Mouse (Mus musculus) ES-E14 (cell line): Measurements from ENCODE around the gene Ppp1r12c. TPM values are rescaled to one million over a fixed set of nuclear protein-coding genes. Genes with fewer than 3 reads are reported as not detected.
A peak's percentile ranks its signal among the peaks of the same experiment; 100 is the strongest.

Experiments used
- DNase-seq: peaks from one replicate; pipeline ENCODE4 v3.0.0-alpha.2; 2013; ENCODE audit warnings: low read depth, low spot score
- H3K27ac ChIP-seq: 2 replicates; pipeline ENCODE4 v1.5.1; 2012; ENCODE audit warnings: low read depth, mild to moderate bottlenecking, low read length, moderate library complexity, mixed read lengths; ENCODE audit not compliant: poor library complexity, insufficient read depth, severe bottlenecking
- H3K36me3 ChIP-seq: 2 replicates; pipeline ENCODE4 v1.6.1; 2012; ENCODE audit warnings: mild to moderate bottlenecking, low read length, moderate library complexity, mixed read lengths; ENCODE audit not compliant: control insufficient read depth, poor library complexity, insufficient read depth, severe bottlenecking
- H3K4me1 ChIP-seq, 2 experiments: fragments of 150-350 bp in 1 of 2; sonication (generic) in 1 of 2; 2 replicates each; pipeline ENCODE4 v1.6.1; 2012; ENCODE audit warnings: low read length in 2 of 2, mild to moderate bottlenecking in 1 of 2, mixed read lengths in 1 of 2; ENCODE audit not compliant: control insufficient read depth in 2 of 2, insufficient read depth in 2 of 2, poor library complexity in 1 of 2
- H3K4me3 ChIP-seq, 2 experiments: fragments of 150-350 bp in 1 of 2; sonication (generic) in 1 of 2; 2 replicates each; pipeline ENCODE4 v1.5.1; 2012; ENCODE audit warnings: low read length in 2 of 2, low read depth in 1 of 2, mild to moderate bottlenecking in 1 of 2, mixed read lengths in 1 of 2; ENCODE audit not compliant: insufficient read depth in 1 of 2, poor library complexity in 1 of 2, severe bottlenecking in 1 of 2
- H3K9ac ChIP-seq: 2 replicates; pipeline ENCODE4 v1.6.1; 2012; ENCODE audit warnings: low read depth, mild to moderate bottlenecking, low read length, mixed read lengths; ENCODE audit not compliant: poor library complexity, insufficient read depth, severe bottlenecking
- H3K9me3 ChIP-seq: fragments of 150-350 bp; sonication (generic); 2 replicates; pipeline ENCODE4 v1.6.1; 2012; ENCODE audit warnings: low read depth, mild to moderate bottlenecking, low read length; ENCODE audit not compliant: control insufficient read depth, insufficient read depth
- CHD2 ChIP-seq: IDR thresholded peaks from 2 replicates; pipeline ENCODE4 v1.6.1; 2014; ENCODE audit warnings: mild to moderate bottlenecking, low read depth, low read length, inconsistent platforms
- HCFC1 ChIP-seq: IDR thresholded peaks from 2 replicates; pipeline ENCODE4 v1.6.1; 2012; ENCODE audit warnings: low read length, inconsistent platforms, borderline replicate concordance; ENCODE audit not compliant: insufficient read depth
- MAFK ChIP-seq: IDR thresholded peaks from 2 replicates; pipeline ENCODE4 v1.6.1; 2014; ENCODE audit warnings: mild to moderate bottlenecking, low read depth, low read length, inconsistent platforms; ENCODE audit not compliant: insufficient read depth
- ZC3H11A ChIP-seq: IDR thresholded peaks from 2 replicates; pipeline ENCODE4 v1.6.1; 2012; ENCODE audit warnings: low read depth, mild to moderate bottlenecking, inconsistent platforms, low read length, borderline replicate concordance
- ZNF384 ChIP-seq: IDR thresholded peaks from 2 replicates; pipeline ENCODE4 v1.6.1; 2012; ENCODE audit warnings: low read depth, low read length, inconsistent platforms
- in situ Hi-C, 2 experiments: fragments of 600-800 bp; cut with MboI; formaldehyde crosslinking; loops; one replicate each; pipeline ENCODE4 v1.15.1; 2025; ENCODE audit warnings: low sequenced_read_pairs in 2 of 2, inconsistent platforms in 1 of 2; ENCODE audit not compliant: unreplicated experiment in 2 of 2
- total RNA-seq: library from RNA; depleted of rRNA; stranded (reverse); fragments of 300-350 nt; gene quantifications from 2 replicates; pipeline ENCODE4 v1.2.3, GENCODE M21; 2012

Ppp1r12c gene
- total RNA-seq, 1 experiment, result 83.2 TPM

DNA sequence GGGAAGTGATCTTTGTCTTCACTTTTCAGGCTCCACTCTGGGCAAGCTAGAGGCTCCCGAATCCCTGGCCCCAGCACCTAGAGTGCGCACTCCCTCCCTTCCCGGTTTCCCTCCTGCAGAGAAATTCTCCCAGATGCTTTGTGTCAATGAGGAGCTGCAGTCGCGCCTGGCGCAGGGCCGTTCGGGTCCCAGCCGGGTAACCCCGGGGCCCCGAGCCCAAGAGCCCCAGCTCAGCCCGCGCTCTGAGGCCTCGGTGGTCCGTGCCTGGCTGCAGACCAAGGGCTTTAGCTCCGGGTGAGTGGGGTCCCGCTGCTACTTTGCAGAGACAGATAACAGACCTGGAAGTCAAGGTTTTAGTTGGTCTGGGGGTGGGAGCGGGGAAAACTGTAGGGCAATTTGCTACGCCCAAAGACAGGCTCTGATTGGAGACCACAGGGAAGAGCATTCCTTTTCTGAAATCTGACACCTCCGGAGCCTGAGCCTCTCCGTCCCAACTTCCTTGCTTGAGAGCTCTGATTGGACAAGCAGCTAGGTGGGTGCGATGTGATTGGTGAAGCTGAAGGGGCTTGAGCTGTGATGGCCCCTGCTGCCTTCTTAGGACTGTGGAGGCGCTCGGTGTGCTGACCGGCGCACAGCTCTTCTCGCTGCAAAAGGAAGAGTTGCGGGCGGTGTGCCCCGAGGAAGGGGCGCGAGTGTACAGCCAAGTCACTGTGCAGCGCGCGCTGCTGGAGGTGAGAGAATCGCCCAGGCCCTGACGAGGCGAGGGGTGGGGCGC lies 23.3 kb downstream of the Ppp1r12c start:
- H3K27ac ChIP-seq, result peak overlapping the region; percentile 59; the same call in 1 of the 2 replicates
- H3K4me1 ChIP-seq, result peaks cover 1 to 5% of the 10 kb centered on the region in 2 experiments; a peak in 2 of 4 replicates
- H3K4me3 ChIP-seq, result peak overlapping the region; percentile 80 to 85
- peak overlapping the region; percentile 66; the same call in 1 of the 2 replicates for H3K9ac ChIP-seq
- peaks cover 5% of the 10 kb centered on the region; the same call in 1 of the 2 replicates for H3K36me3 ChIP-seq
- TF ChIP-seq HCFC1 (0 out of 2 replicates have a peak, but pooled peaks have one; percentile 16), CHD2 (peak; percentile 59; the same call in 1 of the 2 replicates), ZC3H11A (no peak)
- in situ Hi-C loops, result no loop called here
- H3K9me3 ChIP-seq, result no peaks in the 10 kb centered on the region
- peak; percentile 87 for DNase-seq

DNA sequence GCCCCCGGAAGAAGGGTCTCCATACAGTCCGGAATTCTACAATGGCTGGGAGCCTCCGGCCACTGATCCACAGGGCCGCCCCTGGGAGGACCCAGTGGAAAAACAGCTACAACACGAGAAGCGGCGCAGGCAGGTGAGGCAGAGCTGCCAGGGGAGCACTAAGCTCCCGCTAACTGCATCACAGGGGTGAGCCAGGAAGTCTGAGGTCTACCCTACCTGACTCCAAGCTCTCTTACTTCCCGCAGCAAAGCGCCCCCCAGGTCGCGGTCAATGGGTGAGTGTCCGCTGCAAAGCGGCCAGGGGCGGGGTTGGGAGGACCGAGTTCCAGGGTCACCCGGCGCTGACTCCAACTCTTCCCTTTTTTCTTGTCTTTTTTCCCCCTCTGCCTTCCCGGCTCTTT lies 27.5 kb downstream of the Ppp1r12c start:
- H3K9me3 ChIP-seq, result no peaks in the 10 kb centered on the region
- H3K4me1 ChIP-seq, result peaks cover 1 to 4% of the 10 kb centered on the region in 2 experiments; a peak in 1 of 4 replicates
- TF ChIP-seq CHD2, result no peak
- no peak for TF ChIP-seq ZNF384
- no peak for TF ChIP-seq MAFK
- TF ChIP-seq HCFC1, result no peak
- no peak for TF ChIP-seq ZC3H11A
- H3K27ac ChIP-seq, result no peak overlapping the region
- no peaks in the 10 kb centered on the region for H3K36me3 ChIP-seq
- no peak overlapping the region for H3K9ac ChIP-seq
- in situ Hi-C loops, result no loop called here
- DNase-seq, result no peak
- peak overlapping the region; percentile 14 to 37; a peak in 2 of 4 replicates for H3K4me3 ChIP-seq

DNA sequence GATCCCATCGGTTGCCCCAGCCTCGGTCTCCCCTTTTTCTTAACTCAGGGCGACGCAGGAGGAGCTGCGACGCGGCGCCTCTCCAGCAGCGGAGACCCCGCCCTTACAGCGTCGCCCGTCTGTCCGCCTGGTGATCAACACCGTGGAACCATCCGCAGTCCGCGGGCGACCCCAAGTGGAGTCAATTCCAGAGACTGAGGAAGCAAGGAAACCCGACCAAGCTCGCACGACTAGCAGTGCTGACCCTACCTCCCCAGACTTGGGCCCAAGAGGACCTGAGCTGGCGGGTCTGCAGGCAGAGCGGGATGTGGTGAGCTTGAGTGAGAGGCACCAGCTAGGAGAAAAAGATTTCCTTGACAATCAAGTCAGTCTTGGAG lies 30.3 kb downstream of the Ppp1r12c start:
- peak; percentile 82 for TF ChIP-seq ZC3H11A
- TF ChIP-seq MAFK, result no peak
- in situ Hi-C loops, result no loop called here
- Histone ChIP-seq H3K9ac (no peak overlapping the region; the same call in 1 of the 2 replicates), H3K27ac (no peak overlapping the region), H3K9me3 (no peaks in the 10 kb centered on the region), H3K36me3 (no peaks in the 10 kb centered on the region), H3K4me3 (peak overlapping the region; percentile 36 to 69), H3K4me1 (peaks cover 0 to 2% of the 10 kb centered on the region in 2 experiments; a peak in 1 of 4 replicates)
- peak; percentile 51 for DNase-seq

DNA sequence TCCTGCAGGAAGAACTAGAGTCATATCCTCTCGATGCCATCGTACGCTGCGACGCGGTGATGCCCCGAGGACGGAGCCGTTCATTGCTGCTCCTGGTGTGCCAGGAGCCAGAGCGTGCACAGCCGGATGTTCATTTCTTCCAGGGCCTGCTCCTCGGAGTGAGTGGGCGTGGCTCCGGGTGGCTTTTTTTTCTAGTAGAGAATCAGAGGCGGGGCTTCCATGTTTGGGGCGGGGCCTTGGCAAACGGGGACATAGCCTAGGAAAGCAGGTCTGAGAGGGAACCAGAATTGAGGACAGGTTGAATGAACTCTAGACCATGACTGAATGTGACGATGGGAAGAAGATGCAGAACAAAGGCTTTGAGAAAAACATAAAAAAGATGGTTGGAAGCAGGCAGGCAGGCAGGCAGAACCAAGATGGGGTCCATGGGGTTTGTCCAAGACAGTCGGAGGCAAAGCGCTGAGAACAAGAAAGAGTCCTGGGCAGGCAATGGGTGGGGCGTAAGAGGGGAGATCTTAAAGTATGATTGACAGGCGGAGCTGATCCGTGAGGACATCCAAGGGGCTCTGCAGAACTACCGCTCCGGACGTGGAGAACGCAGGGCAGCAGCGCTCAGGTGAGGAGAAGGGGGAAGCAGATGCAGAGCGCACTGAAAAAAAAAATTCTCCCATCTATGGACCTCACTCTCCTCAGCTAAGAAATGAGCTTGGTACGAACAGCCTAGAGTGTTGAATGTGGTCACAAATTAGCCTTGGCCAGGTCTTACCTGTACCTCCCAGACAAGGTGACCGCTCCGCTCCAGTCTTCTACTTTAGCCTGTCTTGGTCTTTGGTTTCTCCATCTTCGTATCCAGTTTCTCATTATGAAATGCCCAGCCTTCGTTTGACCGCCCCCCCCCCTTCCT lies 31.0 kb downstream of the Ppp1r12c start:
- peak overlapping the region; percentile 32; the same call in 1 of the 2 replicates for H3K9ac ChIP-seq
- no peak for TF ChIP-seq HCFC1
- TF ChIP-seq CHD2, result no peak
- peak; percentile 95 for TF ChIP-seq ZNF384
- no peak for TF ChIP-seq MAFK
- TF ChIP-seq ZC3H11A, result no peak
- H3K4me3 ChIP-seq, result peak overlapping the region; percentile 36 to 69
- DNase-seq, result peak; percentile 77
- no peaks in the 10 kb centered on the region for H3K36me3 ChIP-seq
- in situ Hi-C loops, result no loop called here
- no peaks in the 10 kb centered on the region for H3K9me3 ChIP-seq
- H3K27ac ChIP-seq, result no peak overlapping the region
- peaks cover 0 to 2% of the 10 kb centered on the region in 2 experiments; a peak in 1 of 4 replicates for H3K4me1 ChIP-seq
